Mouse (Mus musculus) neural tube, embryonic 12.5 days (tissue): Measurements from ENCODE around the gene Ptprc. TPM values are rescaled to one million over a fixed set of nuclear protein-coding genes. Genes with fewer than 3 reads are reported as not detected.

Experiments
- ATAC-seq: fragments of 200-750 bp; cut with Nextera tagmentation; 2 replicates; pipeline ENCODE4 v1.8.0; 2017; ENCODE audit warnings: low read depth, mild to moderate bottlenecking, moderate TSS enrichment, moderate library complexity; ENCODE audit not compliant: low FRiP score
- H3K27ac ChIP-seq: fragments of 300-500 bp; sonication (generic); 2 replicates; pipeline ENCODE4 v1.5.1; 2016
- H3K27me3 ChIP-seq: fragments of 300-500 bp; sonication (generic); replicated peaks from 2 replicates; pipeline ENCODE4 v1.6.1; 2016; ENCODE audit warnings: mild to moderate bottlenecking
- H3K36me3 ChIP-seq: fragments of 300-500 bp; sonication (generic); 2 replicates; pipeline ENCODE4 v1.6.1; 2016; ENCODE audit warnings: mild to moderate bottlenecking
- H3K4me1 ChIP-seq: fragments of 300-500 bp; sonication (generic); 2 replicates; pipeline ENCODE4 v1.6.1; 2016
- H3K4me2 ChIP-seq: fragments of 300-500 bp; sonication (generic); replicated peaks from 2 replicates; pipeline ENCODE4 v1.6.1; 2016; ENCODE audit warnings: mild to moderate bottlenecking
- H3K4me3 ChIP-seq: fragments of 300-500 bp; sonication (generic); 2 replicates; pipeline ENCODE4 v1.5.1; 2016
- H3K9ac ChIP-seq: fragments of 300-500 bp; sonication (generic); 2 replicates; pipeline ENCODE4 v1.6.1; 2016; ENCODE audit warnings: mild to moderate bottlenecking
- H3K9me3 ChIP-seq: fragments of 300-500 bp; sonication (generic); 2 replicates; pipeline ENCODE4 v1.6.1; 2016; ENCODE audit warnings: mild to moderate bottlenecking
- WGBS: fragments of 180-500 bp; shearing (Covaris S2); methylation state at CpG from one replicate; pipeline ENCODE4 v1.1.7; 2016; 5-methylcytosine and 5-hydroxymethylcytosine counted together
- polyA plus RNA-seq: library from polyadenylated mRNA; unstranded; fragments of >200 nt; fragmentation: Nextera tagmentation; extraction: Ambion mirVana; gene quantifications from 2 replicates; pipeline ENCODE4 v1.2.1, GENCODE M21; 2016

Gene Ptprc
- 1.1 and 1.4 TPM in 2 replicates for polyA plus RNA-seq

- Histone ChIP-seq H3K4me3 (no peak within 1 kb of the TSS), H3K36me3 (no peaks in the 10 kb centered on the region), H3K27ac (no peak within 1 kb of the TSS), H3K27me3 (no peaks in the 10 kb centered on the region), H3K9ac (no peak within 1 kb of the TSS), H3K4me1 (no peaks in the 10 kb centered on the region), H3K4me2 (no peak within 1 kb of the TSS), H3K9me3 (no peaks in the 10 kb centered on the region)
- ATAC-seq = no peak
- WGBS = 85% methylated on average over 4 of the region's 4 CpGs
Observed at GRCm38 (mm10) chr1:138175494-138175893, at the start of gene Ptprc. Gene Ptprc, minus strand, starts transcription at chr1:138175708.

DNA sequence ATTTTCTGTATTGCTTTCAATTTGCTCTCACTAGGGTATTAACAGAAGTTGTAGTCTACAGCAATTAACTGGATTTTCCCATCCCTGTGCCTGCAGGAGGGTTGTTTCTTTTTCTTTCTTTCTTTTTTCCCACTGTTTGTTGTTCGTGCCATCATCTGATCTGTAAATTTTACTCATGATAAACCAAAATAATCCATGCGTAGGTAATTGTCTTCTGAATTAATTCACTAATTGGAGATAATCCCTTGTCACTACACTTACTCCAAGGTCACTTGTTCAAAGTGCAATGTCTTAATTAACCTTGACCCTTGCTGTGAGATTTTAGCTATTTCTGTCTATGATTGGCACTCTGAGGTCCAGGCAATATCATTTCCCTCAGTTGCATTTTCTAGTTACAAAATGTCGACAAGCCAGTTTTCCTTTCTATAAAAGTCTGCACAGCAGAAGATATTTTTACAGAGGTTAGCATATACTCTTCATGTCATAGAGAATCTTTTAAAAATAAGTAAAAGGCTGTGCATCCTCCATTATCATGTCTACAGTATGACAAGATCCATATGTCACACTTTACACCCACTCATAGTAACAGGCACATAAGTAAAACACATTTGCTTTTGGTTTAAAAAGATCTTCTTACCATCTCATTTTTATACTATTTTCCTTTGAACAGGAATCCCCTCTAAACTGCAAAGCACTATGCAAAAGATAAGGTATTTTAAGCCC lies 39.4 kb upstream of the Ptprc start:
- Histone ChIP-seq H3K9ac (no peak overlapping the region), H3K4me3 (no peak overlapping the region), H3K4me2 (no peak overlapping the region), H3K27ac (no peak overlapping the region), H3K4me1 (no peaks in the 10 kb centered on the region), H3K9me3 (no peaks in the 10 kb centered on the region), H3K27me3 (no peaks in the 10 kb centered on the region), H3K36me3 (no peaks in the 10 kb centered on the region)
- WGBS = 85% methylated on average over 3 of the region's 3 CpGs
- no peak for ATAC-seq

GRCm38 (mm10) chr1:138210387-138211024 lies 35.0 kb upstream of the Ptprc start:
- no peak overlapping the region for H3K9ac ChIP-seq
- H3K4me3 ChIP-seq = no peak overlapping the region
- H3K27ac ChIP-seq = no peak overlapping the region
- no peak overlapping the region for H3K4me2 ChIP-seq
- no peaks in the 10 kb centered on the region for H3K36me3 ChIP-seq
- no peaks in the 10 kb centered on the region for H3K27me3 ChIP-seq
- H3K4me1 ChIP-seq = no peaks in the 10 kb centered on the region; the same call in 1 of the 2 replicates
- WGBS = 91% methylated on average over 3 of the region's 3 CpGs
- ATAC-seq = no peak
- no peaks in the 10 kb centered on the region for H3K9me3 ChIP-seq

DNA sequence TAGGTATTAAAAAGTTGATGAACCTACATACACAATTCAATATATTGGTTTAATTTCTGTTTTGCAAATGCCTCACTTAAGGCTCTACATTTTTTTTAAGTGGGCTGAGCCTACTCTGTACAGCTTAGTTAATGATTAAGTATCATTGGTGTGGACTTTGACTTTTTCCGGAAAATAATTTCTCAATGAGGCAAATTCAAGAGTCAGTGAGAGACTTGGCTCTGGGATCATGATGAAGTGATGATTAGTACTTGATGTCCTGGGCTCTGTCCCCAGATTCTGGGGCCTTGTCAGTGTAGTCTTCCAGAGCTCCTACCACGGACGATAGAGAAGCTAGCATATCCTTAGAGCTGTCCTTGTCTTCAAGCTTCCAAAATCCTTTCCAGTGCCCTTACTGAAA lies 34.2 kb upstream of the Ptprc start:
- Histone ChIP-seq H3K36me3 (no peaks in the 10 kb centered on the region), H3K4me3 (no peak overlapping the region), H3K27me3 (no peaks in the 10 kb centered on the region), H3K4me1 (no peaks in the 10 kb centered on the region; the same call in 1 of the 2 replicates), H3K4me2 (no peak overlapping the region), H3K27ac (no peak overlapping the region), H3K9me3 (no peaks in the 10 kb centered on the region), H3K9ac (no peak overlapping the region)
- ATAC-seq = no peak
- WGBS = 84% methylated on average over 3 of the region's 3 CpGs

GRCm38 (mm10) chr1:138206041-138206440 lies 30.5 kb upstream of the Ptprc start:
- ATAC-seq = no peak
- WGBS = 45% methylated on average over 7 of the region's 7 CpGs
- H3K4me1 ChIP-seq = no peaks in the 10 kb centered on the region; the same call in 1 of the 2 replicates
- H3K27ac ChIP-seq = no peak overlapping the region
- no peaks in the 10 kb centered on the region for H3K36me3 ChIP-seq
- no peak overlapping the region for H3K9ac ChIP-seq
- no peak overlapping the region for H3K4me3 ChIP-seq
- no peaks in the 10 kb centered on the region for H3K9me3 ChIP-seq
- no peaks in the 10 kb centered on the region for H3K27me3 ChIP-seq
- no peak overlapping the region for H3K4me2 ChIP-seq

- Histone ChIP-seq H3K36me3 (no peaks in the 10 kb centered on the region), H3K9ac (no peak overlapping the region), H3K9me3 (no peaks in the 10 kb centered on the region), H3K4me2 (no peak overlapping the region), H3K4me1 (no peaks in the 10 kb centered on the region), H3K27me3 (no peaks in the 10 kb centered on the region), H3K4me3 (no peak overlapping the region), H3K27ac (no peak overlapping the region)
- 84% methylated on average over 8 of the region's 8 CpGs for WGBS
- no peak for ATAC-seq
Observed at GRCm38 (mm10) chr1:138191689-138192508, 16.4 kb upstream of the Ptprc start.

DNA sequence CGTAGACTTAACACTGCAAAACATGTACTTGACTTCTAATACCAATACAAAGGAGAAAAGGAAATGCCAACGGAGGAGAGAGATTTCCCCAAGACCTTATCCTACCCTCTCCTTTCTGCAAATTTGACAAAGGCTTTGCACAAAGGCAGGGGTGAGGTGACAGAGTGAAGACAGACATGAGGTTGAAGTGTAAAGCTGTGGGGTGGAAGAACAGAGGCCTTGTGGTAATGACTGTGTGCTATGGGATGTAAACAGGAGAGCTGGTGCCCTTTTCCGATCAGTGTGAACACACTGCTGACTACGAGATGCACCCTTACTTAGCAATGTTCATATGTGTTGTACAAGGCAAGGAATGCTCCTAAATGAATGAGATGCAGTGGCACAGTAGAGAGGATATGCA lies 12.6 kb upstream of the Ptprc start:
- 90% methylated on average over 4 of the region's 4 CpGs for WGBS
- H3K36me3 ChIP-seq = no peaks in the 10 kb centered on the region
- H3K27ac ChIP-seq = no peak overlapping the region
- no peaks in the 10 kb centered on the region for H3K4me1 ChIP-seq
- no peak overlapping the region for H3K4me2 ChIP-seq
- H3K9me3 ChIP-seq = no peaks in the 10 kb centered on the region
- ATAC-seq = no peak
- no peak overlapping the region for H3K4me3 ChIP-seq
- H3K27me3 ChIP-seq = no peaks in the 10 kb centered on the region
- no peak overlapping the region for H3K9ac ChIP-seq

- H3K4me3 ChIP-seq = no peak overlapping the region
- H3K27ac ChIP-seq = no peak overlapping the region
- H3K4me1 ChIP-seq = no peaks in the 10 kb centered on the region
- H3K9me3 ChIP-seq = no peaks in the 10 kb centered on the region
- no peak overlapping the region for H3K4me2 ChIP-seq
- ATAC-seq = no peak
- no peaks in the 10 kb centered on the region for H3K36me3 ChIP-seq
- WGBS = 87% methylated on average over 4 of the region's 4 CpGs
- H3K9ac ChIP-seq = no peak overlapping the region
- H3K27me3 ChIP-seq = no peaks in the 10 kb centered on the region
Observed at GRCm38 (mm10) chr1:138185904-138186303, 10.4 kb upstream of the Ptprc start.

DNA sequence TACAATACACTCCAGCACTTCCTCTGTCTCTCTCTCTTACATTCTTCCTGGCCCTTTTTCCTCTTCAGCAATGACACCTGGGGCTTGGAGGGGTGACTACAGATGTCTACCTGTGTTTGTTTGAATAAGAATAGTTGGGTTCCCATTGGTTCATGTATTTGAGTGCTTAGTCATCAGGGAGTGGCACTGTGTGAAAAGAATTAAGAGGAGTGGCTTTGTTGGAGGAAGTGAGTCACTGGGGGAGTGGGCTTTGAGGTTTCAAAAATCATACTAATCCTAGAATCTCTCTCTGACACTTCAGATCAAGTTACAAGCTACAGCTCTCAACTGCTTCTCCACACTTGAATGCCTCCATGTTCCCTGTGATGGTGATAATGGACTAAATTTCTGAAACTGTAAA lies 4.6 kb upstream of the Ptprc start:
- ATAC-seq = no peak
- H3K9me3 ChIP-seq = no peaks in the 10 kb centered on the region

GRCm38 (mm10) chr1:138174705-138175492 lies 609 bp downstream of the Ptprc start:
- H3K4me1 ChIP-seq = no peaks in the 10 kb centered on the region
- WGBS = 88% methylated on average over 9 of the region's 9 CpGs
- ATAC-seq = no peak
- H3K27ac ChIP-seq = no peak overlapping the region
- no peaks in the 10 kb centered on the region for H3K27me3 ChIP-seq
- H3K36me3 ChIP-seq = no peaks in the 10 kb centered on the region
- no peaks in the 10 kb centered on the region for H3K9me3 ChIP-seq
- H3K4me3 ChIP-seq = no peak overlapping the region
- no peak overlapping the region for H3K9ac ChIP-seq
- no peak overlapping the region for H3K4me2 ChIP-seq

More for the DNA sequence above, 4.6 kb upstream of the Ptprc start:
- no peaks in the 10 kb centered on the region for H3K4me1 ChIP-seq
- H3K4me2 ChIP-seq = no peak overlapping the region
- H3K27me3 ChIP-seq = no peaks in the 10 kb centered on the region
- H3K4me3 ChIP-seq = no peak overlapping the region
- no peaks in the 10 kb centered on the region for H3K36me3 ChIP-seq
- no peak overlapping the region for H3K27ac ChIP-seq
- no peak overlapping the region for H3K9ac ChIP-seq

DNA sequence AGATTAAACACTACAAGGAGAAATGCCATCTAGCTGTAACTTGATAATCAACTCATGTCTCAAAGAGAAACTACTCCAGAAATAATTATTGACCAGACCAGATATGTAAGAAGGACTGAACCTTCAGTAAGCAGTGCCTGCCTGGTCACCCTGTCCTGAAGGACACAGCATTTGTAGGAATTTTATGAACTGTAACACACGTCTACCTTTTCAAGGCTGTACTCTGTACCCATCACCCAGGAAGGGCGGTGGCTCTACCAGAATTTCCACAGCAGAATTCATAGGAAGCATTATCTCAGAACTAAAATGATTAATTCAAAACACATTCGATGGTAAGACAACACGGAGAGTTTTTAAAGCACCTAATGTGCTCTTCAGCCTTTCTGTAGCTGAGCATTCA lies 1.4 kb downstream of the Ptprc start:
- Histone ChIP-seq H3K4me1 (no peaks in the 10 kb centered on the region), H3K4me2 (no peak overlapping the region), H3K9me3 (no peaks in the 10 kb centered on the region), H3K27me3 (no peaks in the 10 kb centered on the region), H3K36me3 (no peaks in the 10 kb centered on the region), H3K27ac (no peak overlapping the region), H3K9ac (no peak overlapping the region), H3K4me3 (no peak overlapping the region)
- ATAC-seq = no peak
- WGBS = 88% methylated on average over 4 of the region's 4 CpGs

DNA sequence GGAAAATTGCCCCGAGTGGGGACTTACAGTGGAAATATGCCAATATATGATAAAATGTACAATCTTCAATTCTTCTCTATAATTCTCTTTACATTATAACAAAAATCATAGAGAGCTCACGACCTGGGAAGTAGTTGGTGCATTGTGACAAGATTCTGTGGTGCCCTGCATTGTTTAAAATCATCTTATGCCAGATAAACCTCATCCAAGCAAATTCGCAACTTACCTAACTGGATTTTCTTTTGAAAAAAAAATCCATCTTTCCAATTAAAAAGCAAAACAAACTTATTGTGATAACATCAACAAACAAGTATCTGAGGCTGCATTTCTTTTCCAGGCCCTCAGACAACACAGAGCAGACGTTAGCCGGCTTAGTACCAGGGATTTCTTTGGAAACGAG lies 1.8 kb downstream of the Ptprc start:
- Histone ChIP-seq H3K9me3 (no peaks in the 10 kb centered on the region), H3K4me2 (no peak overlapping the region), H3K4me1 (no peaks in the 10 kb centered on the region), H3K9ac (no peak overlapping the region), H3K4me3 (no peak overlapping the region), H3K36me3 (no peaks in the 10 kb centered on the region), H3K27ac (no peak overlapping the region), H3K27me3 (no peaks in the 10 kb centered on the region)
- 85% methylated on average over 6 of the region's 6 CpGs for WGBS
- ATAC-seq = no peak
